Mouse (Mus musculus) stomach, embryonic 15.5 days (tissue): ENCODE data around the gene Nsd1. TPM values are rescaled to one million over a fixed set of nuclear protein-coding genes. Genes with fewer than 3 reads are reported as not detected.
"Not testable (repeated sequence)": the region's sequence is repeated elsewhere in the genome, so short reads cannot be mapped to it uniquely, and the experiment has no call there.

ENCODE experiments used
- ATAC-seq: fragments of 200-750 bp; cut with Nextera tagmentation; 2 replicates; pipeline ENCODE4 v1.8.0; 2017; ENCODE audit warnings: low read depth, moderate number of reproducible peaks, moderate TSS enrichment; ENCODE audit not compliant: insufficient read depth, low FRiP score
- H3K27ac ChIP-seq: fragments of 300-500 bp; sonication (generic); 2 replicates; pipeline ENCODE4 v1.5.1; 2015; ENCODE audit warnings: mild to moderate bottlenecking, inconsistent platforms
- H3K27me3 ChIP-seq: fragments of 300-500 bp; sonication (generic); replicated peaks from 2 replicates; pipeline ENCODE4 v1.6.1; 2015; ENCODE audit warnings: inconsistent platforms
- H3K36me3 ChIP-seq: fragments of 300-500 bp; sonication (generic); 2 replicates; pipeline ENCODE4 v1.6.1; 2015; ENCODE audit warnings: inconsistent platforms
- H3K4me1 ChIP-seq: fragments of 300-500 bp; sonication (generic); 2 replicates; pipeline ENCODE4 v1.6.1; 2015; ENCODE audit warnings: inconsistent platforms
- H3K4me2 ChIP-seq: fragments of 300-500 bp; sonication (generic); 2 replicates; pipeline ENCODE4 v1.6.1; 2015; ENCODE audit warnings: mild to moderate bottlenecking, inconsistent platforms
- H3K4me3 ChIP-seq: fragments of 300-500 bp; sonication (generic); replicated peaks from 2 replicates; pipeline ENCODE4 v1.5.1; 2015; ENCODE audit warnings: inconsistent platforms
- H3K9ac ChIP-seq: fragments of 300-500 bp; sonication (generic); 2 replicates; pipeline ENCODE4 v1.6.1; 2015; ENCODE audit warnings: inconsistent platforms
- H3K9me3 ChIP-seq: fragments of 300-500 bp; sonication (generic); 2 replicates; pipeline ENCODE4 v1.6.1; 2016; ENCODE audit warnings: inconsistent platforms
- WGBS: fragments of 180-500 bp; shearing (Covaris S2); methylation state at CpG from one replicate; pipeline ENCODE4 v1.1.7; 2015; 5-methylcytosine and 5-hydroxymethylcytosine counted together
- polyA plus RNA-seq: library from polyadenylated mRNA; unstranded; fragments of >200 nt; fragmentation: Nextera tagmentation; extraction: Ambion mirVana; gene quantifications from 2 replicates; pipeline ENCODE4 v1.2.1, GENCODE M21; 2015

Nsd1 gene
- polyA plus RNA-seq, 1 experiment from 2014 or later, result 57.0 TPM

DNA sequence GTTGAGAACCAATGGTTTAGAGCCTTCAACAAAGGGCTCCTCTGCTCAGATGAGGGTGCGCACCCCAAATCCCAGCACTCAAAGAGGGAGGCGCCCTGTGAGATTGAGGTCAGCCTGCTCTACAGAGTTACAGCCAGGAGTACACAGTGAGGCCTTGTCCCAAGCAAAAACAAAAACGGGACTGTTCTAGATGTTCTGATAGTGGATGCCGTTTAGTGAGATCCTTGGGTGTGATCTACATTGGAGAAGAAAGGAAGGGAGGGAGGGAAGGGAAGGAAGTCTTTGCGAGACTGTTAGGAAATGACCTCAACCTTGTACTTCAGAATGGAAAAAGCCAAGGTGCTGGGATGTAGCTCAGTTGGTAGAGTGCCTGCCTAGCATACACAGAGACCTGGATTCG lies 33.3 kb upstream of the Nsd1 start:
- Histone ChIP-seq H3K4me2 (no peak overlapping the region), H3K27me3 (no peaks in the 10 kb centered on the region), H3K27ac (no peak overlapping the region), H3K4me3 (no peak overlapping the region), H3K4me1 (peaks cover 15% of the 10 kb centered on the region), H3K9me3 (no peaks in the 10 kb centered on the region), H3K9ac (no peak overlapping the region), H3K36me3 (no peaks in the 10 kb centered on the region)
- 83% methylated on average over 6 of the region's 6 CpGs for WGBS
- no peak for ATAC-seq

DNA sequence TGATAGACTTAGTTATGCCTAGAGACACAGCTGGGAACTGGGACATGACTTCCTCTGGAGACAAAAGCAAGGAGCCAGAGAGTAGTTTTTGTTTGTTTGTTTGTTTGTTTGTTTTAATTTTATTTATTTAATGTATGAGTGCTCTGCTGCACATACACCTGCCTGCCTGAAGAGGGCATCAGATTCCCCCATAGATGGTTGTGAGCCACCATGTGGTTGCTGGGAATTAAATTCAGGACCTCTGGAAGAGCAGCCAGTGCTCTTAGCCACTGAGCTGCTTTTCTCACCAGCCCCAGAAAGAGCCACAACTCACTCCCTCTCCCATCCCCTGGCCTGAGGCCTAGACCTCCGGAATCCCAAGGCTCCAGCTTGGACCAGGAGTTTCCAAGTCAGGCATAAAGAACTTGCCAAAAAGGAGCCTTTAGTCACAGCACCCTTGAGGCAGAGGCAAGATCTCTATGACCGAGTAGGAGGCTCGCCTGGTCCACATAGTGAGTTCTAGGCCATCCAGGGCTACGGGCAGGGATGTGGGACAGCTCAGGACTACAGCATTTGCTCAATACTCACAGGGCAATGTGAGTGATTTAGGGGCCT lies 31.6 kb upstream of the Nsd1 start:
- Histone ChIP-seq H3K4me3 (no peak overlapping the region), H3K9me3 (no peaks in the 10 kb centered on the region), H3K27ac (0 out of 2 replicates have a peak overlapping the region, but pooled peaks have one; percentile 35), H3K36me3 (no peaks in the 10 kb centered on the region), H3K4me2 (no peak overlapping the region), H3K4me1 (0 out of 2 replicates have a peak, but pooled peaks cover 7% of the 10 kb centered on the region), H3K27me3 (no peaks in the 10 kb centered on the region), H3K9ac (no peak overlapping the region)
- 63% methylated on average over 4 of the region's 4 CpGs for WGBS
- ATAC-seq, result no peak

DNA sequence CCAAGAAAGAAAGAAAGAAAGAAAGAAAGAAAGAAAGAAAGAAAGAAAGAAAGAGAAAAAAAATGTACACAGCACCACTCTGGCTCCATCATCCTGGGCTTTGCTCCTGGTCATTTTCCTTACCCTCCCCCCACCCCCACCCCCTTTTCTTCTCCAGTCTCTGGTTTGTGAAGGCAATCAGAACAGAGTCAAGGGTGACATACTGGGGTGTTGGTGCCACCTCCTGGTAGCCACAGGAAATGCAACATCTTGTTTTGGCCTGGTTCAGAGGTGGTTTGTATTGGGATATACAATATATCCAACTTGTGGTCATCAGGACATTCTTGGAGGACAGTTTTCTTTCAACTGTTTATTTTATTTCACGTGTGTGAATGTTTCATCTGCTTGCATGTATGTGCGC lies 31.0 kb upstream of the Nsd1 start:
- Histone ChIP-seq H3K9ac (no peak overlapping the region), H3K4me2 (no peak overlapping the region), H3K4me1 (0 out of 2 replicates have a peak, but pooled peaks cover 7% of the 10 kb centered on the region), H3K4me3 (no peak overlapping the region), H3K36me3 (no peaks in the 10 kb centered on the region), H3K27ac (no peak overlapping the region), H3K9me3 (no peaks in the 10 kb centered on the region), H3K27me3 (no peaks in the 10 kb centered on the region)
- ATAC-seq, result no peak
- 34% methylated on average over 2 of the region's 2 CpGs for WGBS

DNA sequence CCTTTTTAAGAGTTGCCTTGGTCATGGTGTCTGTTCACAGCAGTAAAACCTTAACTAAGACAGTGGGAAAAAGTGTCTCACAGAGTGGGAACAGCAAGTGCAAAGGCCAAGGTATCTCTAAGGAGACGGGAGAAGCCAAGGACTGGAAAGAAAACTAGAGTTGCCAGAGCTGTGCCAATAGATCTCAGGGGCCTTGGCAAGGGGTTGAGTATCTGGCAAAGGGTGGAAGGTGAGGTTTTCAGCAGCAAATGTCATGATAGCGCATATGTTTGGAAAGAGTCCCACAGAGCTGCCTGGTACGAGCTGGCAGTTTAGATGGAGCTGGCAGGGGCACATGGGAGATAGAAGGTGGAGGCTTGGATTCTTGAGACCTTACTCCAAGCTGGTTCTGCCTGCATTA lies 30.0 kb upstream of the Nsd1 start:
- 89% methylated on average over 3 of the region's 3 CpGs for WGBS
- no peaks in the 10 kb centered on the region for H3K9me3 ChIP-seq
- no peaks in the 10 kb centered on the region for H3K36me3 ChIP-seq
- no peak overlapping the region for H3K9ac ChIP-seq
- H3K4me1 ChIP-seq, result 0 out of 2 replicates have a peak, but pooled peaks cover 7% of the 10 kb centered on the region
- no peaks in the 10 kb centered on the region for H3K27me3 ChIP-seq
- ATAC-seq, result no peak
- H3K4me3 ChIP-seq, result no peak overlapping the region
- no peak overlapping the region for H3K4me2 ChIP-seq
- H3K27ac ChIP-seq, result no peak overlapping the region

DNA sequence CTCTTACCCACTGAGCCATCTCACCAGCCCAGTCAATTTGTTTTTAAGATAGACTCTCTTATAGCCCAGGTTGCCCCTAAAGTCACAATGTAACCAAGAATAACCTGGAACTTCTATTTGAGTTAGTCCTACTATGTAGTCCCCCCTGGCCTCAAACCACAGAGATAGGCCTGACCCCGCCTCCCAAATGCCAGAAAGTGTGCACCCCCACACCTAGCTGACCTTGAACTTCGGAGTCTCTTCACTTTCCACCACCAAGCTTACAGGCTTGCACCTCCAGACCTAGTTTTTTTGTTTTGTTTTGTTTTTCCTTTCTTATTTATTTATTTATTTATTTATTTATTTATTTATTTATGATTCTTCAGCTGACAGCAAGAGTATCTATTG lies 27.8 kb upstream of the Nsd1 start:
- peak overlapping the region; percentile 40; the same call in 1 of the 2 replicates for H3K4me3 ChIP-seq
- no peaks in the 10 kb centered on the region for H3K36me3 ChIP-seq
- H3K9ac ChIP-seq, result no peak overlapping the region
- no peak for ATAC-seq
- peak overlapping the region; percentile 90; the same call in 1 of the 2 replicates for H3K27ac ChIP-seq
- WGBS, result 68% methylated on average over 2 of the region's 2 CpGs
- H3K4me2 ChIP-seq, result peak overlapping the region; percentile 60
- H3K27me3 ChIP-seq, result no peaks in the 10 kb centered on the region
- H3K4me1 ChIP-seq, result 0 out of 2 replicates have a peak, but pooled peaks cover 7% of the 10 kb centered on the region
- H3K9me3 ChIP-seq, result no peaks in the 10 kb centered on the region

DNA sequence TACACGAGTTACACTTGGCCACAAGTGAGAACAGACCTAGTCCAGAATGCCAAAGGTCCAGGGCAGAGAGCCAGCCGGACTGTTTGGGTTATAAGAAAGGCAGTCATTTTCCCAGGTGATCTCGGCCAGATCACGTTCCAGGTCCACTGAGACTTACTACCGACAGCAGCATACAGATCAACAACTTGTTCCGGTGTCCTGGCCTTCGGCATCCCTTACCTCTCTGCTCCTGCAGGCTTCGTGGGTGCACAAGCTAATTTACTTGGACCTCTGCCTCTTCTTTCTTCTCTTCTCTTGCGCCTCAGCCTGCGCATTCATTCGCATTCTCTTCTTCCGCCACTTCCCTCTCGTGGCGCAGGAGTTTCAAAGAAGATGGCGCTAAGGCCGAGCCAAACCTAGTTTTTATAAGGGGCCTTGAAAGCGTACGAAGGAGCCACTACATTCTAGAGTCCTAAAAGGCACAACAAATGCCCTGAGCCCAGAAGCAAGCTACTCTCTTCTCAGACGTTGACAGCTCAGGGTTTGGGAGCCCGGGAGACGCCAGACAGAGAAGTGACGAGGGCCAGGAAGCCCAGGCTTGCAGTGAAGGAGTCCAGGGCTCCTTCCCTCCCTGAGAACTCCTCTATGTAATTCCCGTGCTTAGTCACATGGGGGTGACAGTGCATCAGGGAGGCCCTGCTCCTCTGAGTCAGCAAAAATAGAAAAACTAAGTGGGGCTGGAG lies 27.2 kb upstream of the Nsd1 start:
- no peaks in the 10 kb centered on the region for H3K9me3 ChIP-seq
- H3K4me1 ChIP-seq, result 0 out of 2 replicates have a peak, but pooled peaks cover 7% of the 10 kb centered on the region
- peak overlapping the region; percentile 90 for H3K27ac ChIP-seq
- no peaks in the 10 kb centered on the region for H3K27me3 ChIP-seq
- peak overlapping the region; percentile 60 for H3K4me2 ChIP-seq
- peak overlapping the region; percentile 37; the same call in 1 of the 2 replicates for H3K9ac ChIP-seq
- H3K4me3 ChIP-seq, result peak overlapping the region; percentile 40
- WGBS, result 3% methylated on average over 23 of the region's 23 CpGs
- no peaks in the 10 kb centered on the region for H3K36me3 ChIP-seq
- peak; percentile 89 for ATAC-seq

DNA sequence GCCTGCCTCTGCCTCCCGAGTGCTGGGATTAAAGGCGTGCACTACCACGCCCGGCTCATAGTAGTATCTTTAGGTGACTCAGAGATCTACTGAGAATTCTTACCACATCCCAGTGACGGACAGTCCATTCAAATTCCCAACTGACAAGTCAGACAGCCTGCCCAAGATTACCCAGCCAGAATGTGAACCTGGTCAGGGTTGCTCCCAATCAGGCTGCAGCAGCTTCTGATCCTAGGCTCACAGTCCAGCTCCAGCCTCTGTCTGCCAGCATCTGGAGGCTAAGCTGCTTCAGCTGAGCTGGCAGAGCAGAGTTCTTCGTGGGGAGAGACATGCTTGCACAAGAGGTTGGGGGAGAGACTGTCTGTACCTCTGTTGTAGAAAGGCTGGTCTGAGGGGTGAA lies 26.2 kb upstream of the Nsd1 start:
- H3K27me3 ChIP-seq, result no peaks in the 10 kb centered on the region
- H3K4me2 ChIP-seq, result no peak overlapping the region
- no peak overlapping the region for H3K27ac ChIP-seq
- 0 out of 2 replicates have a peak, but pooled peaks cover 4% of the 10 kb centered on the region for H3K4me1 ChIP-seq
- ATAC-seq, result no peak; the same call in 1 of the 2 replicates
- H3K4me3 ChIP-seq, result no peak overlapping the region
- H3K9ac ChIP-seq, result no peak overlapping the region
- no peaks in the 10 kb centered on the region for H3K36me3 ChIP-seq
- 80% methylated on average over 6 of the region's 6 CpGs for WGBS
- no peaks in the 10 kb centered on the region for H3K9me3 ChIP-seq

DNA sequence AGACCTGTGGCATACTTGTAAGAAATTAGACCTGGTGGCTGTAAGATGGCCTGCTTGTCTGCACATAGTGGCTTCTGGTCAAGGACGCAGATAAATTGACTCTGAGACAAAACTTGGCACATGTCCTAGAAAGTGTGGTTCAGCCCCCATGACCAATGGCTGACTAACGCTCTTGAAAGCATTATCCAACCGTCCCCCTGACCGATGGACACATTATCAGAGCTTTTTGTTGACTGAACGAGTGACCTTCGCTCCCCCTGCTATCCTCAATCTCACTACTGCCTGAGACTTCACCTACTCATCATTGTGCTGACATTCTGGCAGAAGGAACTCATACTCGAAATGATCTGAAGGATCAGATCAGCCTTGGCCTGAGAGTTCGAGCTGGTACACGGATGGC lies 22.5 kb upstream of the Nsd1 start:
- H3K27me3 ChIP-seq, H3K9me3 ChIP-seq, H3K36me3 ChIP-seq, H3K4me2 ChIP-seq, H3K4me3 ChIP-seq, ATAC-seq, H3K9ac ChIP-seq, H3K27ac ChIP-seq: not testable (repeated sequence)
- 31% methylated on average over 6 of the region's 9 CpGs for WGBS
- H3K4me1 ChIP-seq, result peaks cover 17% of the 10 kb centered on the region

DNA sequence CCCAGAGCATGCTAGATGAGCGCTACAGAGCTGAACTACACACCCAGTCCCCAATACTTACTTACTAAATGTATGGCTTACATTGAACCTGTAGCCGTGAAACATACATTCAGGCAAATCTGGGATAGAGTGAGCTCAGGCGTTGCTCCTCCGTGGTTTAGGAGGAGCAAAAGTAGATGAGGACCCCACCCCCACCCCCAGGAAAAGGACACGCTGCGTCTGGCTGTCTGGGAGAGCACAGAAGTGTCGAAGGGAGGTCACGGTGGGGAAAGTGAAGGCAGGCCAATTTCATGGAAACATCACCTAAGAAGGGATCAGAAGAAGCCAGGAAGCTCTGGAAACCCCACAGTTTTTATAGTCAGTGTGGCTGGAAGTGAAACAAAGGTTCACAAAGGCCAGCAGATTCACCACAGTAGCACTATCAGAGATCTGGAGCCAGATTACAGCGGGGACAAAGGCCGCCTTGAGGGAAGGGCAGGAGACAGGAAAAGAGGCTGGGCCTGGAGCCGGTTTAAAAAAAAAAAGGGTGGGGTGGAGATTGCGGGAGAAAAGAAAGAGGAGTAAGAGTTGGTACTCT lies 20.0 kb upstream of the Nsd1 start:
- no peak for ATAC-seq
- WGBS, result 4% methylated on average over 12 of the region's 12 CpGs
- Histone ChIP-seq H3K4me3 (peak overlapping the region; percentile 49), H3K9ac (peak overlapping the region; percentile 40; the same call in 1 of the 2 replicates), H3K27me3 (no peaks in the 10 kb centered on the region), H3K36me3 (no peaks in the 10 kb centered on the region), H3K9me3 (no peaks in the 10 kb centered on the region), H3K4me2 (peak overlapping the region; percentile 78), H3K4me1 (peaks cover 13% of the 10 kb centered on the region), H3K27ac (peak overlapping the region; percentile 94)

DNA sequence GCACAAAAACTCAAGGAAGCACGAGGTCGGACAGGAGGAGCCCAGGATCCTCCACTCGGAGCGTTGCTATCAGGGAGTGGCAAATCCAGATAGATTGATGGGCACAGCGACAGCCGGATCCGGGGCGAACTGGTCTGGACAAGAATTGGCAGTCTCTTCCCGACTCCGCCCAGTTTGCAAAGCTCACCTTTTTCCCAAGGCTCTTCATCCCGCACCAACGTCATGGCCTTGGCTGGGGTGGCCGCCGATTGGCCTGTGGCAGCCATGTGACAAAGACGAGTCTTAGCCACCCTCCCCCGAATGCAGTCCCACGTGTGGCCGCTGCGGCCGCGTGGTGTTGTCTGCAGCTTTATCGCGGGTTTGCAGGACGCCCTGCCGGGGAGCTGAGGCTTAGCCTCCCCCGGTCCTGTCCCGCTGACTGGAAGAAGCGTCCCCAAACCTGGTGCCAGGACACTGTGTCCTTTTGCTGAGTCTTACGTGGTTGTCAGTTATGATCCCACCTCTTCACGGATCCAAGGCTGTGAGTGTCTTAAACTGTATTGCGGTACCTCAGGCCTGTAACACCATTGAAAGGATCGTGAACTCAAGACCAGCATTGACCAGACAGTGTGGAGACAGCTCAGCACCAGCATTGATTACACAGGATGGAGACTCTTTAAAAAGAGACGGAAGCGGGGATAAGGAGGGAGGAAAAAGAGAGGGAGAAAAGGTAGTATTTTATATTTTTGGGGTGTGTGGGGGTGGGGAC lies 19.3 kb upstream of the Nsd1 start:
- WGBS, result 1% methylated on average over 34 of the region's 34 CpGs
- no peaks in the 10 kb centered on the region for H3K27me3 ChIP-seq
- ATAC-seq, result peak; percentile 99
- H3K36me3 ChIP-seq, result no peaks in the 10 kb centered on the region
- H3K27ac ChIP-seq, result peak overlapping the region; percentile 94
- no peaks in the 10 kb centered on the region for H3K9me3 ChIP-seq
- peak overlapping the region; percentile 40; the same call in 1 of the 2 replicates for H3K9ac ChIP-seq
- peak overlapping the region; percentile 78 for H3K4me2 ChIP-seq
- H3K4me1 ChIP-seq, result peaks cover 13% of the 10 kb centered on the region
- peak overlapping the region; percentile 49 for H3K4me3 ChIP-seq

DNA sequence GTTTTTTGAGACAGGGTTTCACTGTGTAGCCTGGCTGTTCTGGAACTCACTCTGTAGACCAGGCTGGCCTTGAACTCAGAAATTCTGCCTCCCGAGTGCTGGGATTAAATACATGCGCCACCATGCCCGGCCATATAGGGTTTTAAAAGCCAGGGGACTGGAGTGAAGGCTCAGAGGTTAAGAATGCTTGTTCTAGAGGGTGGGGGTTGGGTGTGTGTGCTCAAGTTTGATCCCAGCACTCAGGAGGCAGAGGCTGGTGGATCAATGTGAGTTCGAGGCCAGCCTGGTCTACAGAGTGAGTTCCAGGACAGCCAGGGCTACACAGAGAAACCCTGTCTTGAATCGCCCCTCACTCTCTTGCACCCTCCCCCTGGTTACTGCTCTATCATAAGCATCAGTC lies 18.0 kb upstream of the Nsd1 start:
- no peak overlapping the region for H3K4me2 ChIP-seq
- H3K4me1 ChIP-seq, result peaks cover 13% of the 10 kb centered on the region
- no peak for ATAC-seq
- H3K9ac ChIP-seq, result no peak overlapping the region
- H3K9me3 ChIP-seq, result no peaks in the 10 kb centered on the region
- WGBS, result 79% methylated on average over 5 of the region's 5 CpGs
- no peak overlapping the region for H3K27ac ChIP-seq
- no peak overlapping the region for H3K4me3 ChIP-seq
- no peaks in the 10 kb centered on the region for H3K36me3 ChIP-seq
- no peaks in the 10 kb centered on the region for H3K27me3 ChIP-seq
